Mouse (Mus musculus) thymus, adult 2 months (tissue): ENCODE data around the gene Sugp1. TPM values are rescaled to one million over a fixed set of nuclear protein-coding genes. Genes with fewer than 3 reads are reported as not detected.
"Not testable (repeated sequence)": the region's sequence is repeated elsewhere in the genome, so short reads cannot be mapped to it uniquely, and the experiment has no call there.

ENCODE experiments used
- DNase-seq: peaks from one replicate; pipeline ENCODE4 v3.0.0; 2021
- H3K27ac ChIP-seq: fragments of 200-500 bp; 2 replicates; pipeline ENCODE4 v1.5.1; 2012; ENCODE audit warnings: low read length, control low read depth; ENCODE audit not compliant: control insufficient read depth, insufficient read depth
- H3K27me3 ChIP-seq: fragments of 200-500 bp; 2 replicates; pipeline ENCODE4 v1.6.1; 2012; ENCODE audit warnings: mild to moderate bottlenecking, low read length, moderate library complexity, mixed read lengths; ENCODE audit not compliant: control insufficient read depth, insufficient read depth
- H3K36me3 ChIP-seq: fragments of 200-500 bp; 2 replicates; pipeline ENCODE4 v1.6.1; 2012; ENCODE audit warnings: mild to moderate bottlenecking, low read length, moderate library complexity; ENCODE audit not compliant: control insufficient read depth, insufficient read depth
- H3K4me1 ChIP-seq: fragments of 200-500 bp; replicated peaks from 2 replicates; pipeline ENCODE4 v1.6.1; 2012; ENCODE audit warnings: low read length; ENCODE audit not compliant: control insufficient read depth, insufficient read depth
- H3K4me3 ChIP-seq: fragments of 200-500 bp; 2 replicates; pipeline ENCODE4 v1.5.1; 2012; ENCODE audit warnings: mild to moderate bottlenecking, low read length, control low read depth, moderate library complexity; ENCODE audit not compliant: control insufficient read depth, insufficient read depth
- CTCF ChIP-seq: fragments of 200-500 bp; IDR thresholded peaks from 2 replicates; pipeline ENCODE4 v1.5.1; 2012; ENCODE audit warnings: mild to moderate bottlenecking, control low read depth, low read length, moderate library complexity, borderline replicate concordance; ENCODE audit not compliant: control insufficient read depth, poor library complexity, insufficient read depth; ENCODE audit errors: extremely low read depth
- POLR2A ChIP-seq: fragments of 200-500 bp; IDR thresholded peaks from 2 replicates; pipeline ENCODE4 v1.6.1; 2012; ENCODE audit warnings: mild to moderate bottlenecking, low read length, control low read depth, moderate library complexity; ENCODE audit not compliant: control insufficient read depth, poor library complexity, insufficient read depth; ENCODE audit errors: extremely low read depth
- WGBS: fragments of 180-500 bp; shearing (Covaris S2); methylation state at CpG from one replicate; pipeline ENCODE4 v1.1.7; 2018; 5-methylcytosine and 5-hydroxymethylcytosine counted together
- polyA plus RNA-seq: library from polyadenylated mRNA; depleted of rRNA; stranded (reverse); fragments of >200 nt; gene quantifications from 2 replicates; pipeline ENCODE4 v1.2.3, GENCODE M21; 2012

Sugp1 gene
- polyA plus RNA-seq, 1 experiment = 17.8 TPM

DNA sequence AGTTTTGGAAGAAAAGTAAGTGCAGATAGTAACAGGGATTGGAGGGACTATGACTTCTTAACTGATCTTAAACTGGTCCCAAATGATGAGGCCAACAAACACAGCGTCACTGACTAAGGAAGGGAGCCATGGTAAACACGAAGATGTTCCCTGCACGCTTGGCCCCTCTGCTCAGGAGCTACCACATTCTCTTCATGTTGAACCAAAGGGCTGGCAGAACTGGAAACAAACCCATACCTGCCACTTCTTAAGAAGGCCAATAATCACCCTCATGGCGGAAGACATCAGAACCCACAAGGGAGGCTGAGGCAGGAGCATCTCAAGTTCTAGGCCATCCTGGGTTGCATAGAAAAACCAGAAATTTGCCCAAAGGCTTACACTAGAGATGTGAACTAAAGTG lies 43.4 kb upstream of the Sugp1 start:
- H3K4me3 ChIP-seq = no peak overlapping the region
- WGBS = 98% methylated on average over 4 of the region's 4 CpGs
- TF ChIP-seq CTCF = no peak
- TF ChIP-seq POLR2A = no peak
- DNase-seq = no peak
- H3K27me3 ChIP-seq = no peaks in the 10 kb centered on the region
- H3K36me3 ChIP-seq = no peaks in the 10 kb centered on the region
- H3K27ac ChIP-seq = no peak overlapping the region
- H3K4me1 ChIP-seq = peaks cover 33% of the 10 kb centered on the region

DNA sequence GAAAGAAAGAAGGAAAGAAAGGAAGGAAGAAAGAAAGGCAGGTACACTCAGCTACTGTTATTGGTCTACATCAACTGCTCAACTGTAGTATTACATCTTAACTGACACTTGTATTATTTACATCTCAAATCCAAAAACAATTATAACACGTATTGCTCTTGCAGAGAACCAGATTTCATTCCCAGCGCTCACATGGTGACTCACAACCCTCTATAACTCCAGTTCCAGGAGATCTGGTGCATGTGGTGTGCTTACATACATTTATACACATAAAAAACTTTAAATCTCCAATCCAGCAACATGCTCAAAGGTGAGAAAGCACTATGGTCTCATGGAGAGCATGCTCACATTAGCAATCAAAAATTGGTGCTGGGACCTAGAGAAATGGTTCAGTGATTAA lies 42.4 kb upstream of the Sugp1 start:
- DNase-seq = no peak
- H3K27me3 ChIP-seq = no peaks in the 10 kb centered on the region
- no peak overlapping the region for H3K4me3 ChIP-seq
- no peak overlapping the region for H3K27ac ChIP-seq
- TF ChIP-seq CTCF = no peak
- TF ChIP-seq POLR2A = no peak
- no peaks in the 10 kb centered on the region for H3K36me3 ChIP-seq
- H3K4me1 ChIP-seq = peaks cover 27% of the 10 kb centered on the region
- WGBS = 95% methylated on average over 2 of the region's 2 CpGs

DNA sequence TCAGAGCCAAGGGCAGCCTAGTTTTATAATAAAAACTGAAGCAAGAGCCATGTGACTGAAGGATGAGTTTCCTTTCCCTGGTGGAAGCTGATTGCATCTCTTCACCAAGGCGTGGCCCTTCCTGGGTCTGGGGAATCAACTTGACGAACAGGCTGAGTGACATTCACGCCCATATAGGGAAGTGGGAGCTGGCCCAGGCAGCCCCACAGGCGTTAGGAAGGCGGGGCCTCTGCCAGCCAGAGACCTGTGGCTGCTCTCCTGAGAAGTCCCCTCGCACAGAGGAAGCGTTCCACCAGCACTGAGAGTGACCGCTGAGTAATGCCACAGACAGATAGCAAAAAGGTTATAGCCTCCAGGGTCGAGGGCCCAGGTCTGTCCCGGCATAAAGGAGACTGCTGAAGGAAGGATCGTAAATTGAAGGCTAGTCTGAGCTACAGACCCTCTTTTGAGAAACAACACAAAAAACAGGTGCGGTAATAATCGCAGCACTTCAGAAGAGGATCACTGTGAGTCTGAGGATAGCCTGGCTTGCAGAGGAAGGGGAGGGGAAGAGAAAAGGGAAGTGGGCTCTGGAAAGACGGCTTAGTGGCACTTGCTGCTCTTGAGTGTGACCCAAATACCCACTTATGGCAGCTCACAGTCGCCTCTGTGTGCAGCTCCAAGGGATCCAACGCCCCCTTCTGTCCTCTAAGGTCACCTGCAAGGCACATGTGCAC lies 41.3 kb upstream of the Sugp1 start:
- WGBS = 3% methylated on average over 16 of the region's 16 CpGs
- TF ChIP-seq POLR2A = peak; percentile 27; the same call in 1 of the 2 replicates
- TF ChIP-seq CTCF = no peak
- Histone ChIP-seq H3K4me3 (peak overlapping the region; percentile 19), H3K36me3 (no peaks in the 10 kb centered on the region), H3K27ac (peak overlapping the region; percentile 81), H3K4me1 (peaks cover 27% of the 10 kb centered on the region), H3K27me3 (no peaks in the 10 kb centered on the region)
- DNase-seq = peak; percentile 58

DNA sequence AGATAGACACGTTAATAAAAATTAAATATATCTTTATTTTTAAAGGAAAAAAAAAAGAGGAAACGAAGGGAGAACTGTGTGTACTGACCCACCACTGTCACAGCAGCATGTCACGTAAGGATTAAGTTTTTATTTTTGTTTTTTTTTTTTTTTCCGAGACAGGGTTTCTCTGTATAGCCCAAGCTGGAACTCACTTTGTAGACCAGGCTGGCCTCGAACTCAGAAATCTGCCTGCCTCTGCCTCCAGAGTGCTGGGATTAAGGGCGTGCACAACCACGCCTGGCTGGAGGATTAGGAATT lies 40.8 kb upstream of the Sugp1 start:
- DNase-seq, H3K4me3 ChIP-seq, H3K36me3 ChIP-seq, H3K27ac ChIP-seq, H3K27me3 ChIP-seq: not testable (repeated sequence)
- peaks cover 25% of the 10 kb centered on the region for H3K4me1 ChIP-seq
- WGBS = 35% methylated on average over 7 of the region's 7 CpGs

DNA sequence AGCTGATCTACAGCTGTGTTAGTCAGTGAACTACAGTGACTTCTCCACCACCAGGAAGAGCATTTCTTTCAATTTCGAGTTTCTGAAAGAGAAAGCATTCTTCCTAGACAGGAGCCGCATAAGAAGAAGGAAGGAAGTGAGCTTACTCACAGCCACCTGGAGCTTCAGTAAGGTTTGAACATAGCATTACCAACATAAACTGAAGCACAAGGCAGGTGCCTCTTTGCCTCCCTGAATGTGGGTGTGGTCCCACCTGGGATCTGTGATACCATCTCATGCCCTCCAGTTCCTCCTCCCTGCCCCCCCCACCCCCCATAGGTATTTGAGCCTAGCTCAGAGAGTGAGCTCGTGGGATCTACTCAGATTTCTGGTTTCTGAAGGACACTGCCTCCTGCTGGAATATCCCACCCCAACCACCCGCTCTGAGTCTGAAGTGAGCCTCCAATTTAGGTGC lies 39.4 kb upstream of the Sugp1 start:
- no peaks in the 10 kb centered on the region for H3K36me3 ChIP-seq
- H3K27ac ChIP-seq = peak overlapping the region; percentile 37
- WGBS = 14% methylated on average over 4 of the region's 4 CpGs
- no peaks in the 10 kb centered on the region for H3K27me3 ChIP-seq
- TF ChIP-seq POLR2A (no peak), CTCF (no peak)
- H3K4me3 ChIP-seq = no peak overlapping the region
- peak; percentile 35 for DNase-seq
- peaks cover 22% of the 10 kb centered on the region for H3K4me1 ChIP-seq

DNA sequence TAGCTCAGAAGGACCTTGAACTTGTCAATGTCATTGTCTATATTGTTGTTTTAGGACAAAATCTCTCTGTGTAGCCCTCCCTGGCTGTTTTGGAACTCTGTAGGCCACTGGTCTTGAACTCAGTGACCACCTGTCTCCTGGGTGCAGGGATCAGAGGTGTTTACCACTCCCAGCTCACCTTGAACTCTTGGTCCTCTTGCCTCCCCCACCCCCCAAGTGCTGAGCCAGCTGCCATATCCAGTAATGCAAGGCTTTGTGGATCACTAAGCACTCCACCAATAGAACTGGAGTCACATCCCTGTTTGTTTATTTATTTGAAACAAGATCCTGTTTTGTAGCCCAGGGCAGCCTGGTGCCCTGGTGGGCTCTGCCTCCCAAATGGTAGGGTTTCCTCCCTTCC lies 38.3 kb upstream of the Sugp1 start:
- Histone ChIP-seq H3K27me3 (no peaks in the 10 kb centered on the region), H3K4me3 (no peak overlapping the region), H3K36me3 (no peaks in the 10 kb centered on the region), H3K4me1 (peaks cover 22% of the 10 kb centered on the region), H3K27ac (no peak overlapping the region)
- no peak for TF ChIP-seq POLR2A
- TF ChIP-seq CTCF = no peak
- DNase-seq = no peak

DNA sequence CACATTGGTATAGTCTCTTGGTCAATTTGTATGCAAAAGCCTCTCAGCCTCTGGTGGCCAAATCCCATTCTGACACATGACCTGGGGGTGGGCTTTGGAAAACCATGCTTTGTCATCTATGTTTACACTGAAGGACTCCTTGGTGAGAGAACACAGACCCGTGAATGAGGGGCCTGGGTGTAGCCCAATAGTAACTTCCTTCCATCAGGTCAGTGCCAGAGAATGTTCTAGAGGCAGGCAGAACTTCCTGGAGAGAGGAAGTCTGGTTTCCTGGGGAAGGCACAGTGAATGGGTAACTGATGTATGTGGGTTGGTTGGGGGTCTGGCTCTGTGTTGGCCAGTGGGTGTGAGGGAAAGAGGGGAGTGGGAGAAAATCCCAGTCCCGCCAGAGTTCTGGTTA lies 37.4 kb upstream of the Sugp1 start:
- DNase-seq = no peak
- 54% methylated on average over 2 of the region's 2 CpGs for WGBS
- H3K27ac ChIP-seq = no peak overlapping the region

DNA sequence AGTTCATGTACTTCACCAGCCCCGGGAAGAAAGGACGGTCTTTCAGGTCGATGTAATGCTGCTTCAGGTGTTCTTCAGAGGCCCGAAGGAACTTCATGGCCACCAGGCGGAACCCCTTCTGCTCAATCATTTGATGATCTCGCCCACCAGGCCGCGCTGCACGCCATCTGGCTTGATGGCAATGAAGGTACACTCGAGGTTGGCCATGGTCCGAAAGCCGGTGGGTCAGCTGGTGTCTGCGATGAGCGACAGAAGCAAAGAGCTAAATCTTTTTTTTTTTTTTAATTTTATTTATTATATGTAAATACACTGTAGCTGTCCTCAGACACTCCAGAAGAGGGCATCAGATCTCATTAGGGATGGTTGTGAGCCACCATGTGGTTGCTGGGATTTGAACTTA lies 31.8 kb upstream of the Sugp1 start:
- not testable (repeated sequence) for H3K27me3 ChIP-seq, H3K4me1 ChIP-seq, H3K4me3 ChIP-seq, H3K36me3 ChIP-seq, H3K27ac ChIP-seq, DNase-seq
- WGBS = 94% methylated on average over 14 of the region's 14 CpGs

More for the DNA sequence above, 37.4 kb upstream of the Sugp1 start:
- Histone ChIP-seq H3K27me3 (no peaks in the 10 kb centered on the region), H3K4me1 (peaks cover 22% of the 10 kb centered on the region), H3K4me3 (no peak overlapping the region), H3K36me3 (no peaks in the 10 kb centered on the region)
- no peak for TF ChIP-seq POLR2A
- TF ChIP-seq CTCF = no peak
